Mouse (Mus musculus): ENCODE measurements around the gene Ulk3.

The Ulk3 gene

DNA sequence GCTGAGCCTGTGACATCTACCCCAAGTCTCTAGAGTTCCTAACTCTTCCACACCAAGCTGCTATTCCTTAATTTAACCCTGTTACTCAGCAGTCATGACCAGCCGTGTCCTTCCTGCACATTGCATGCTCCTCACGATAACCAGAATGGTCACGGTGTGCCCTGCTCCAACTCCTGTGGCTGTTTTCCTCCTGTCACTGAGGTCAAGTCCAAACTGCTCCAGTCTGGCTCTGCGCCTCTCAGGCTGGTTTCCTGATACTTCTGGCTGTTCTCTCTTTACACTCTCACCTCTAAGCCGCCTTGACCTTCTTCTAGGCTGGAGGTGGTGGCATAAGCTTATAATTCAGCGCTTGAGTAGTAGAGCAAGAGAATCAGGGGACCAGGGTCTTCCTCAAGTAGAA is 20.8 kb upstream of the Ulk3 start:
- DNase-seq (ENCODE audit: low spot score), result no peak

DNA sequence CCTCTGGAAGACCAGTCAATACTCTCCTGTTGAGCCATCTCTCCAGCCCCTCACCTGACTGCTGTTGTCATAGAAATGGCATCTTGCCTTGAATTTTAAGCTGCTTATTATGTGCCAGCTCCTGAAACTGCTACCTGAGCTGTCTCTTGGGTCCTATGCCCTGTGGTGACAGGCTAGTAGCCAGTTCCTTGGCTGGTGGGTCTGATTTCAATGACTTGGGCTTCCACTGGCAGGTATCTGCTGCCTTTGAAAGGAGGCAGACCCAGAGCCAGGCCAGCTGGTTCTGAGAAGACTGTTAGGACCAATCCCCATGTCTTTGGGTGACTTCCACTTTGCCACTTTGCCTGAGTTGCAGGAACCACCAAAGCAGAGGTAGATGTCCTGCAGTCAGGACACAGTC is 14.9 kb upstream of the Ulk3 start:
- no peak for DNase-seq (ENCODE audit: low spot score)

DNA sequence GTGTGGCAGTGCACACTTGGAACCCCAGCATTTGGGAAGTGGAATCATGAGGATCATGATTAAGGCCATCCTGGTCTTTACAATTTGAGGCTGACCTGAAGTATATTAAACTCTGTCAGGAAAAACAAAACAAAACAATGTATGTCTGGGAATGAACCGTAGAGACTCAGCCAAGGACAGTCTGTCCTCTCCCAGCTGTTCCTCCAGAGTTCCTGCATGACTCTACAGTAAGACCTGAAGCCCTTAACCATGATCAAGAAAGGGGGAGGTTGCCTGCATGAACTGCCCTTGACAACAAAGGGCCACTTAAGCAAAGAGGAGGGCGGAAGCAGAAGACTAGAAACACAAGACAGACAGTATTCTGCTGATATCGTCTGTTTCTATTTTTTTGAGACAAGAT is 13.7 kb upstream of the Ulk3 start:
- DNase-seq (ENCODE audit: low spot score), result no peak

DNA sequence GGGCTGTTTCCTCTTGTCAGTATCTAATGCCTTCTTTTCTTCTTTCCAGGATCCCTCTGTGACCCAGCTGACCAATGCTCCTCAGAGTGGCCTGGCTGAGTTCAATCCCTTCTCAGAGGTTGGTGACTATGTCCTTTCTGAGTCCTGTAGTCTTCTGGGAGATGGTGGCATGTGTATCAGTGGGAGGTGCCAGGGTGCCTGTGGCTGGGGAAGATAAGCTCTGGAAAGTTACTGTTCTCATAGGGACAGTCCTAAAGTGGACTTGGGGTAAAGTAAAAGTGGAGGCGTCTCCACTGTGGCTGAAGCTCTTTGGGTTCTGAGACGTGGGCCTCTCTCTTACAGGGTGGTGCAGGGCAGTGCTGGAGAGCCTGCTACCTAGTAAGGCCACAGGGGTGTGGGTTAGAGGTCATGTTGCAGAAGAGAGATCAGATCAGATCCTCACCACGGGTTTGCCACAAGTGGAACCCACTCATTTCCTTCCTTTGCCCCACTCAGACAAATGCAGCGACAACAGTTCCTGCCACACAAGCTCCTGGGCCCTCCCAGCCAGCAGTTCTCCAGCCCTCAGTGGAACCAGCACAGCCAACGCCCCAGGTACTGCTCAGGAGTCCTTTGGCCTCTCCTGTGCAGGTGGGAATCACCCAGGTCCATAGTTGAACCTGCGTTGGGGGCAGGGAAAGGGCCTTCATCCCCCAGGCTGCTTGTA is 12.0 kb upstream of the Ulk3 start:
- no peak for DNase-seq (ENCODE audit: low spot score)

DNA sequence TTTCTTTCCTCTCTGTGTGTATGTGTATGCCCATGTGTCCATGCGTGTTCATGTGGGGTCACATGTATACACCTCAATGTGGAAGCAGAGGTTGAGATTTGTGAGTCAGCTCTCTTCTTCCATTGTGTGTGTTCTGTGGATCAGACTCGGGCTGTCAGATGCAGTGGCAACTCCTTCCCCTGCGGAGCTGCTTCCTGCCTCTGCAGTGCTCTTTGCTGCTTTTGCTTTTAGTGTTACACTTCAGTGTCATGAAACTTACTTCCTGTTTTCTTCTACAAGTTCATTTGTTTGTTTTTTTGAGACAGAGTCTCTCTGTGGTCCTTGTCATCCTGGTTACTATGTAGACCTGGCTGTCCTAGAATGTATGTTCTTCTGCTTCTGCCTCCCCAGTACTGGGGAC is 4.3 kb upstream of the Ulk3 start:
- no peak for DNase-seq (ENCODE audit: low spot score)

DNA sequence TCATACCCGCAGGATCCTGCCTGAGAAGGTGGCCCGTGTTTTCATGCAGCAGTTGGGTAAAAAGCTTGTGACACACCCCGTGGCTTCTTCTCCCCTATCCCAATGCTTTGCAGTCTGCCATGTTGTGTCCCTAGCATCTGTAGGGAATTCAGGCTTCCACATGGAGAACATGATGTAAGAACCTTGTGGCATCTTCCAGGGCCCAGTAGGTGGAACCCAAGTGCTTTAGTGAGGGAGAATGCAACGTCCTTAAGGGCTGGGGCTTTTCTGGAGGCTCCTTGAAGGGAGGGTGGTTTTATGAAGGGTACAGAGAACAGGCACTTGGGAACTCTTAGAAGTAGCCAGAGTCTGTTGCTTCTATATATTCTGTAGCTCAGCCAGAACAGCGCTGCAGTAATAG is 1.5 kb downstream of the Ulk3 start:
- no peak for DNase-seq (ENCODE audit: low spot score)

DNA sequence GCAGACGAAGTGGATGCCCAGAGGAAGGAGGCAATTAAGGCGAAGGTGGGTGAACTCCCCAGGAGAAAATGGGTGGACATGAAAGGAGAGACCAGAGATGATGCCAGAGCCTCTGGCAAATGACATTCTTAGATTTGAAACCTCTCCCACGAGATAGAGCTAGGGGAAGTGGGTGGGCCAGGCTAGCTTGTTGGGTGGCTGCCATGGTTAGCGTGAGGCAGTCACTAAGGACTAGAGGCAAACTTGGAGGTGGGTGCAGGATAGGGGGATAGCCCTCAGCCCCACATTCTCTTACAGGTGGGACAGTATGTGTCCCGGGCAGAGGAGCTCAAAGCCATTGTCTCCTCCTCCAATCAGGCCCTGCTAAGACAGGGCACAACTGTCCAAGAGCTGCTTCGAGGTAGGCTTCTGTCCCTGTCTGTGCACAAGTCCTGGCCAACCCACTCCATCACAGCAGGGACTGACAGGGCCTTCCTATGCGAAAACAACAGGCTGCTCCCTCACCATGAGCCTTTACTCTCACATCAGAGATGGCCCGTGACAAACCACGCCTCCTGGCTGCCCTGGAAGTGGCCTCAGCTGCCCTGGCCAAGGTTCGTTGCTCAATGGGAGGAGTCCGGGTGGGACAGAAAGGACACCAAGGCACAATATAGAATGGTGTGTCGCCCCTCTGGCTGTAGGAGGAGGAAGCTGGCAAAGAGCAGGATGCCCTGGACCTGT is 4.4 kb downstream of the Ulk3 start:
- no peak for DNase-seq (ENCODE audit: low spot score)

DNA sequence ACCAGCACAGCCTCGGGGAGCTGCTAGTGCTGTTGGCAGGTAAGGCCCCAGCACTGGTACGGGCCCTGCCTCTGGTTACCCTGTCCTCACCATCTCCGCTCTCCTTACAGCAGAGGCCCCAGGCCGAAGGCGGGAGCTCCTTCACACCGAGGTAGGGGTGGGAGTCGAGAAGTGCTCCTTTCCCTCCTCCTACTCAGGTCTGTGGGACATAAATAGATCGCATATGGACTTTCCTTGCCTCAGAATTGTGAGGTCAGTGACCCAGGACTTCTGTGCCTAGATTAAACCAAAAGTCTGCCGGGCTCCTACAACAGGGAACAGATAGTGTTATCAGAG is 4.9 kb downstream of the Ulk3 start:
- no peak for DNase-seq (ENCODE audit: low spot score)

DNA sequence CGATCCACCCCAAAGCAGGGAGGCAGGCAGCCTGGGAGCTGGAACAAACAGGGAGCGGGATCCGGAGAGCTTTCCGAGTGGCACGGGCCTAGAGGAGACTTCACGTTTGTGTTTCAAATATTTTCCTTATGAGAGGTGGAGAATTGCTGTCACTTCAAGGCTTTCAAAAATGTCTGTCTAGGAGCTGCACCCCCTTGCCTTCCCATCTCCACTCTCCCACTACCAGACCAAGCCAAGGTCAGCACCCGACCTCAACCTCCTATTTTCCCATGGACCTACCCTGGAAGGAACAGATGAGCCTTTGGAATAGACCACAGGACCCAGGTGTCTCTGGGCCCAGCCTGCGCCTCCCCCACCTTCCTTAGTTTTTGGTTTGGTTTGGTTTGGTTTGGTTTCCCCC is 8.0 kb downstream of the Ulk3 start:
- DNase-seq (ENCODE audit: low spot score), result no peak

DNA sequence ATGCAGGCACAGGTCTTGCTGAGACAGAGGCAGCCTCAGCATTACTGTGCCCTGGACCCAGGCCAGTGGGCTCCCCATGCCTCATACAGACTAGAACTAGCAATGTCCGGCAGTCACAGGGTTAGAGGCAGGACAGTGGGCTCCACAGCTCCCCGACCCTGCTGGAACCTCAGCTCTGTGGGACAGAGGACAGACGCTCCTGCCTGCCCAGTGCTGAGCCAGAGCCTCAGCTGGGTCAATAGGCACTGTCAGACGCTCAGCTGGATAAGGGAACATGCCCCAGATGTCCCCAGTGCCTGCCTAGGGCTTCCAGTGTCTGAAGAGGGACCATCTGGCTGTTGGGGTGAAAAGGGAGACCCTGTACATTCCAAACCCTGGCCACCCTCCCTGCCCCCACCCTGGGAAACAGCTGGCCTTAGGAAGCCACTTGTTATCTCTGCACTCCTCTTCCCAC is 8.7 kb downstream of the Ulk3 start:
- DNase-seq (ENCODE audit: low spot score), result no peak

DNA sequence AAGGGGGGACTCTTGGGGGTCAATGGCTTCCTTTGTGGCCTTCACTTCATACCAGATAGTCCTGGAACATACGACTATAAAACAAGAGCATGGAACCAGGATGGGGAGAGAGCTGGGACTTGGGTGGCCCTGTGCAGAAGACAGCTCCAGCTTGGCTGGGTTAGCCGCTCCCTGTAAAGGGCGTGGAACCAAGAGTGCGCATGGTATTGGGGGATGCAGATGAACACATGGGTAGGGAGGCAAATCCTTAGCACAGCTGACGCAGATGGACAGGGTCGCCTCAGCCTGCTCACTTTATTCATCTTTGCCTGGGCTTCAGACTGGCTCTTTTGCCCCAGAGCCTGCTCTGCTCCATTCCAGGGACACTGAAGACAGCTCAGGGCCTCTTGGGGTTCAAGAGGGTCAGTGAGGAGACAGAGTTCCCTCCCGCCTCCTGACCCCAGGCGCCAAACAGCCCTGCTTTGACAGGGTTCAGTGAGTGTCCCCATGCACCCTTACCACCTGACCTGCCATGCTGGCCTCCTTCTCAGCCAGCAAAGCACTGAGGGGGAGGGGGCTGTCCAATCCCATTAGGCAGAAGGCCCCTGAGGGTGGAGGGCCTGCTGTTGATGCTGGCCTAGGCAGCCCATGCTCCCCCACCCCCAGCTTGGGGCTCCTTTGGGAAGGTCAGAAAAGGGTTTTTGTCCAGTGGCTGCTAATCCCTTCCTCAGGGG is 9.8 kb downstream of the Ulk3 start:
- DNase-seq (ENCODE audit: low spot score), result no peak

DNA sequence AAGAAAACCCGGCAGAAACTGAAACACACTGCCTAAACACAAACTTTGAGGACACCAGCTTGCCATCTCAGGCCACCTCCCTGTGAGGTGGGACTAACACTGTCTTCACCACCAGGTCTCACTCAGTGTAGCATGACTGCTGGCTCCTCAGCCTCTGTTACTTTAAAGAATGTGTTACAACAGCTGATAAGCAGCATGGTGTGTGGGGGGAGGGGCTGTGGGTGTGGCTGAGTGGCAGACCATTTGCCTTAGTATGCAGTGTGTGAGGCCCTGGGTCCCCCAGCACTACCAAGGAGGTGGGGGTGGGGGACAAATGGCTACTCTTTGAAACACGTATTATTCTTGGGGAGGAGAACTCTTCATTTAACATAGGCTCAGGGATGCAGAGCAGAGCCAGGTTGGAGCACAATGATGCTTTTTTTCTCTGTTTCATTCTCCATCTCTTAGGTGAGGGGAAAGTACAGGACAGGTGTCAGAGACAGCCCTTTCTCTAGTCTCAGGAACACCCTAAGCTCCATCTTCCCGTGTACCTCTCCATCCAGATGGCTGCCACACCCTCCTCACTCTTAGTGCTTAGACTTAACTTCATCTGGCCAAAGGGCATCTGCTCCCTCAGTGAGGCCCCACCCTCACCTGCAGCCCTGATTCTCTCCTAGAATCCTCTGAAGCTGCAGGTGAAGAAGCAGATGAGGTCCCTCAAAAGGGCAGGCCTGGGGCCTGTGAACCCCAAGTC is 11.5 kb downstream of the Ulk3 start:
- DNase-seq (ENCODE audit: low spot score), result no peak

DNA sequence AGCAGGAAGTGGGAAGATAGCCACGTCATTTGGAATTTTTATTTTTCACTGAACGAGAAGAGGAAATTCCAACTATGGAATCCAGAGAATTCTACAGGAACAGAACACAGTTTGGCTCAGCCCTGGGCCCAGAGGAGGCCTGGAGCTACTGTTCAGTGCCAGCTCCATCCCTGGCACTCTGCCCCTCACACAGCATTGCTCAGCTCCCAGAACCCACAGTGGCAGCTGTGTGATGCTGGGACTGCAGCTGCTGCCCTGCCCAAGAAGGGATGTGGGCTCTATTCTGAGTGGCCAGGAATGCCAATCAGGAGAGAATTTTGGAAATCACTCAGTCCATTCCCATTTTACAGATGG is 12.1 kb downstream of the Ulk3 start:
- DNase-seq (ENCODE audit: low spot score), result no peak

DNA sequence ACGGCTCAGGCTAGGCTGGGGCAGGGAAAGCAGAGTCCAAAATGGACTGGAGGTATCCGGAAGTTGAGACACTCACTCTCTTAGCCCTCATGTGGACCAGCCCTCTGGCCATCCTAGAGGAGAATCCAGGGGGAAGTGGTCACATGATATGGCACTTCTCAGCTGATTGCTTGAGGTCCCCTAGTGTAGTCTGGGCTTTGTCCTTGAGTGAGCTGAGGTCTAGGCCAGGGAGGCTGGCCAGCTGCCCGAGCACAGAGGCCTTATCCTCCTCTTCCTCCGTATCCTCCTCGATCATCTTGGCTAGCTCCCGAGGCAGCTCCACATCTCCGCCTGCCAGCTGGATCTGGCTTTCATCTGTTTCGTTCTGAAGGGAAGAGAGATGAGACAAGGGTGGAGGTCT is 12.8 kb downstream of the Ulk3 start:
- no peak for DNase-seq (ENCODE audit: low spot score)

DNA sequence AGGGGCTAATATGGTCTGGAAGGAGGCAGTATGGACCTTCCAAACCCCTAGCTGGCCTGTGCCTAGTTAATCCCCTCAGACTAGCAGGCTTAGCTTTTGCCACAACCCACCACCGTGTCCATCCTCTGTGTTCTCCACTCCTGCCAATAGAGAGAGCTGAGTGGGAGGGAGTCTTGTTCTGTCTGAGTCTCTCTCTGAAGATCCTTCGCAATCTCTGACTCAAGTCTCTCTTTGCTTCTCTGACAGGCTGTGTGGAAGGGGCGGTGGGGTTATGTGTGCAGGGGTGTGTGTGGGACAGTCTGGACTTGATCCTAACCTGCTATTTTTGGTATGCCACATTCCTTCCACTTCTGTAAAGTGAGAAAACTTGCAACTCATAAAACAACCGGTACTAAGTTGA is 15.6 kb downstream of the Ulk3 start:
- no peak for DNase-seq (ENCODE audit: low spot score)

DNA sequence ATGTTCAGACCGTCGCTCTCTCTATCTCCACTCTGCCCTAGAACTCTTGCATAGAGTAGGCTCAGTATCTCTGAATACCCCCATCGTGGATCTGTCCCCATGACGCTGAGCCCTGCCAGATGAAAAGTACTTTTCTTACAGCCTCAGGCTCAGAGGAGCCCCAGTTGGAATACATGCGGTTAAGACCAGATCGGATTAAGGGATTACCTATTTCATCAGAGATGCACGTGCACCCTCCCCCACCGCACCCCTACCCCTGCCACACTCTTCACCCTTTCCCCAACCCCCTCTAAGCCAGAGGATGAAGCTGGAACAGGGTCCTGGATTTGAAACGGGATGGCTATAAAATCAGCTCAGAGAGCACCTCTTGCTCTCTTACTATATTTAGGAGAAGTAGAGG is 16.3 kb downstream of the Ulk3 start:
- no peak for DNase-seq (ENCODE audit: low spot score)

DNA sequence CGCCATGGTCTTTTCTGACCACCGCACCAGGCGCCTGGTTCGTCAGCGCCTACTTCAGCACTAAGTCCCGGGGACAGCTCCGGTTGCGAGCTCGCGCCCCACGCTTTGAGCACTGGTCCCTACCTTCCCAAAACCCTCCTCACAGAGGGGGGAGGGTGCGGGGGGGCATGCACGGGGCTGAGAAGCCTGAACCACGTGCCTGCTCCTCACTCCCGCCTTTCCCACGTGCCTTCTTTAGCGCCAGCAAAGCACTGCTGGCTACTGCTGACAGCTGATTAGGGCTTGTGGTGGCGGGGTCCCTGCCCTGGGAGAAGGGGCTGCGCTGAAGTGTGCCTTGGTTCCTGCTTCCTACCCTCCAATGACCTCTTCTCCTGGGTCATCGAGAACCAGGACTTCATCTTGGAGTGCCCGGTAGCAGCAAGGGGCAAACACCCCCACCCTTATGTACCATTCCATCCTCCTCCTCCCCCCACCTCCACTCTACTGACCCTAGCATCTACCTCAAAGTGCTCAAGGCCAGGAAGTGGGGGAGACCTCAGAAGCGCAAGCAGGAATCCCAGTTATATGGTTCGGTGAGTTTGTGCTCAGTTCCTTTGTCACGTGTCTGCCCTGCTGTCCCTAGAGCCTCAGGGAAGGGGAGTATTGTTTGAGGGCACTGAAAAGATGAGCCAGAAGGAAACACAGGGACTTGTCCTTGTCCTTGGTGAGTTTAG is 17.0 kb downstream of the Ulk3 start, which contains the start of gene Cplx3:
Gene Cplx3 (minus strand): TSS at position 143 of the 713 bp plus-strand sequence.
- DNase-seq (ENCODE audit: low spot score), result no peak

DNA sequence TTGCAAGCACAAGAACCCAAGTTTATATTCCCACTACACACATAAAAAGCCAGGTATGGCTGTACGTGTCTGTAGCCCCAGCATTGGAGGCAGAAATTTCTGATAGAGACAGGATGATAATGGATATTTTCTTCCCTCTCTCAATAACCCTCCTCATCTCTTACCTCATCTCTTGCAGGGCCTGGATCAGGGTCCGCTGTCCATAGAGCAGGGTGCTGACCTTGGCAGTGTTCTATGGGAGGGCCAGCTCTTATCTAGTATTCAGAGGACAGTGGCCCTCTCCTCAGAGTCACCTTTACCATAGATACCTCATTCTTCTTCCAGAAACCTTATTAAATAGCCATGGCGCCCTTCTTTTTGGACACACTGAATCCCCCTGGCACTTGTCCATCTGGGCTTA is 20.6 kb downstream of the Ulk3 start:
- no peak for DNase-seq (ENCODE audit: low spot score)

DNA sequence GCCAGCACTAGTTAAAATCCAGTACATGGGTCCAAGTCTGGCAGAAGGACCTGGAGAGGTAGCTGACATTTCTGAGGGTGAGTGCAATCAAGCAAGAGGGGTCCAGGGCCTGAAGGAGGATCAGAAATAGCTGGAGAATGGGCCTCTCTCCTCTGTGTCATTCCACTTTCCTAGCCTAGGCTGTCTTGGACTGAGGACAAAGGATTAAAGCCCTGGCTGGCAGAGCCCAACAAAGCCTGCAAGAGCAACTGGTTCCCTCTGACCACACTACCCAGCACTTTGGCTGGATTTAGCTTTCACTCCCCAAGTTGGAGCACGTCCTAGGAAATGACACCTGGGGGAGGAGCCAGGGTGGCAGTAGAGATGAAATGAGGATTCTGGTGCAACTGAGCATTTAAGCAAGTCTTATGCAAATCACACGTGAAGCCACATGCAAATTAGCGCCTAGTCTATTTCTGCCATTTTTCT is 21.1 kb downstream of the Ulk3 start:
- no peak for DNase-seq (ENCODE audit: low spot score)

DNA sequence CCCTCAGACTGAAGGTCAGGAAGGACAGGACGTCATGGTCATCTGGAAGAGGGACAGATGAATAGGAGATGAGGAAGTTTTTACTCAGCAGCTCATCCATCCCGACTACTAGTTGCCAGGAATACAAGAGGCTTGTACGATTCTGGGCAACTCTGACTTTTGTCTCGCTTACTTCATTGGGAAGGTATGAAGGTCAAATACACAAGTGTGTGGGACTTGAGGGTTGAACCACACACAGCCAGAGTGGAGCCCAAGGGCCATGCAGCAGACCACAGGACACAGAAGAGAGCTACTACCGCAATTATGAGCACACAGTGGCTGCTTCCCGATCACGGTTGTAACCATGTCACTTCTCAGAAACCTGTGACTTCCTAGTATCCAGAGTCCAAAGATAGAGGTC is 23.3 kb downstream of the Ulk3 start:
- DNase-seq (ENCODE audit: low spot score), result no peak

DNA sequence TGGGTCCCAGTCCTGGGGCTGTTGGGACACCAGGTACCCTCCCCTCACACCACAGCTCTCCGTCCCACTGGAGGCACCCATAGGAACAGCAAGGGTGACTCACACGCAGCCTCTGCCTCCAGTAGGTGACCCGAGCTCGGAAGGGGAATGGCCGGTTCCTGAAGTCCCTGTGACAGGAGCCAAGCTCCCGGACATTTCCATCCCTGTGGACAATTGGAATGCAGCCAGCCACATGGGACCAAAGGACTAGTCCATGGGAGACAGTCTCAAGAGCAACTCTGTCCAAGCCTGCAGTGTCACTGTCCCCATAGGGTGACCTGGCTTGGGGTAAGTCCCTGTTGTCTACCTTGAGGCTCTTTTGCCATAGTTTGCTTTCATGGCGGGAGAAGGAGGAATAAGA is 24.7 kb downstream of the Ulk3 start:
- DNase-seq (ENCODE audit: low spot score), result no peak

DNA sequence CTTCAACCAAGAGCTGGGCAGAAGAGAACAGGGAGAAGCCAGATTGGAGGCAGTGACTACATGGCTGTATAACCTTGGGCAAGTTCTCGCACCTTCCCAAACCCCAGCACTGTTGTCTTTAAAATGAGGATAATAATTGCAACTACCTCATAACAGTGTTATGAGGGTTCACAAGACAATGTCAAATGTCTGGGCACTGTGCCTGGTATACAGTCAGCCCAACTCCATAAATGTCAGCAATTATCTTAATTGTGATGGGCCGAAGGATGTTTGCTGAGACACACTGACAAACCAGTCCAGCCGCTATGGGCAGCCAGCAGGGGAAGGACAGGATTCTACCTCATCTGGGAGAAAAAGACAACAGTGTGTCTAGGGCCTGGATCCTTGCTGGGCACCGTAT is 25.5 kb downstream of the Ulk3 start:
- DNase-seq (ENCODE audit: low spot score), result no peak

Measured in lung, postnatal 25 days (tissue).